Mouse (Mus musculus): ENCODE data around the gene Eif5. TPM values are rescaled to one million over a fixed set of nuclear protein-coding genes. Genes with fewer than 3 reads are reported as not detected.

Gene Eif5
- polyA plus RNA-seq, 1 experiment from 2014 or later, result 518 TPM

DNA sequence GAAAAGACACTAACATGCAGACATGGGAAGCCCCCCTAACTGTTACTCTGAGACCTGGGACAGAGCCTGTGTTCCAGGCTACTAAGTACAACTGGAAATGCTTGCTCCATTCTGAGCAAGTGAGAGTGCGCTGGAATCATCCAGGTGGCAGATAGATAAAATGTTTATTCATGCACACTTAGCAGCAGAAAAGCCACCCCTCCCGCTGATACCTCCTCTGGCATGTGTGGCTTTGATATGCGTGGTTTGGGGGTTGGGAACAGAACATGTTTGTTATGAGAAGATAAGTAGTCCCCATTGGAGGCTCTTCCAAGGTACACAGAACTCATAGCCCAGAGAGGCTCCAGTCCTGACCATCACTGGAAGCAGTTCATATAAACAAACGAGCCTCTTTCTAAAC lies 19.9 kb upstream of the Eif5 start:
- H3K4me3 ChIP-seq (ENCODE audit: low read depth, low read length), result no peak overlapping the region
- no peak overlapping the region for H3K4me2 ChIP-seq (ENCODE audit: low read depth, low read length)
- H3K9ac ChIP-seq (replicated peaks; ENCODE audit: low read depth, low read length), result no peak overlapping the region
- no peak for ATAC-seq (ENCODE audit: low read depth)
- H3K36me3 ChIP-seq (ENCODE audit: control insufficient read depth, insufficient read depth, low read length), result no peaks in the 10 kb centered on the region
- H3K9me3 ChIP-seq (ENCODE audit: control insufficient read depth, low read length), result no peaks in the 10 kb centered on the region
- H3K27me3 ChIP-seq (ENCODE audit: control insufficient read depth, insufficient read depth, low read length), result no peaks in the 10 kb centered on the region
- H3K4me1 ChIP-seq (ENCODE audit: control insufficient read depth, insufficient read depth, low read length), result no peaks in the 10 kb centered on the region
- WGBS, result 68% methylated on average over 4 of the region's 4 CpGs
- H3K27ac ChIP-seq (ENCODE audit: low read depth, low read length), result no peak overlapping the region

- no peak for ATAC-seq (ENCODE audit: low read depth)
- no peak overlapping the region for H3K27ac ChIP-seq (ENCODE audit: low read depth, low read length)
- H3K9ac ChIP-seq (replicated peaks; ENCODE audit: low read depth, low read length), result no peak overlapping the region
- no peak overlapping the region for H3K4me2 ChIP-seq (ENCODE audit: low read depth, low read length)
- no peaks in the 10 kb centered on the region for H3K9me3 ChIP-seq (ENCODE audit: control insufficient read depth, low read length)
- no peaks in the 10 kb centered on the region for H3K27me3 ChIP-seq (ENCODE audit: control insufficient read depth, insufficient read depth, low read length)
- WGBS, result 93% methylated on average over 9 of the region's 9 CpGs
- H3K4me1 ChIP-seq (ENCODE audit: control insufficient read depth, insufficient read depth, low read length), result no peaks in the 10 kb centered on the region
- H3K36me3 ChIP-seq (ENCODE audit: control insufficient read depth, insufficient read depth, low read length), result no peaks in the 10 kb centered on the region
- H3K4me3 ChIP-seq (ENCODE audit: low read depth, low read length), result no peak overlapping the region
Measured at GRCm38 (mm10) chr12:111518391-111518790, 19.4 kb upstream of the Eif5 start.

DNA sequence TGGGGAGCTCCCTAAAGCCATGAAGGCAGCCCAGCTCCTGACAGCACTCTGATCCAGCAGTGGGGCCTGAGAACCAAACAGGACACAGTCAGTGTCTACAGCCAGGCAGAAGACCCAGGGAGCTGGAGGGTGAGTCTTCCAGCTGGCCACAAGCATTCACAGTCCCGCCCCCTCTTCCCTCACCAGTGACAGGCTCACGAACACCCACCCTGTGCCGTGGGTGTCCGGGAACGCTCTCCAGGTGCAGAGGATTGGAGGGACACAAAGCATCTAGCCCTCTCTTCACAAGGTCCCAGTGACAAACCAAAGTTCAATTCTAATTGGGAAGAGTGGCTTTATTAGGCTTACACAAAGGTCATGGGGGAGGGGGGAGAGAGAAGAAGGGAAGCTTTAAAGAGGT lies 18.0 kb upstream of the Eif5 start:
- H3K27ac ChIP-seq (ENCODE audit: low read depth, low read length), result no peak overlapping the region
- no peak for ATAC-seq (ENCODE audit: low read depth)
- no peak overlapping the region for H3K4me3 ChIP-seq (ENCODE audit: low read depth, low read length)
- no peaks in the 10 kb centered on the region for H3K9me3 ChIP-seq (ENCODE audit: control insufficient read depth, low read length)
- no peak overlapping the region for H3K4me2 ChIP-seq (ENCODE audit: low read depth, low read length)
- no peaks in the 10 kb centered on the region for H3K4me1 ChIP-seq (ENCODE audit: control insufficient read depth, insufficient read depth, low read length)
- no peaks in the 10 kb centered on the region for H3K27me3 ChIP-seq (ENCODE audit: control insufficient read depth, insufficient read depth, low read length)
- no peaks in the 10 kb centered on the region for H3K36me3 ChIP-seq (ENCODE audit: control insufficient read depth, insufficient read depth, low read length)
- H3K9ac ChIP-seq (replicated peaks; ENCODE audit: low read depth, low read length), result no peak overlapping the region
- WGBS, result 75% methylated on average over 5 of the region's 5 CpGs

- H3K4me1 ChIP-seq (ENCODE audit: control insufficient read depth, insufficient read depth, low read length), result no peaks in the 10 kb centered on the region
- H3K9me3 ChIP-seq (ENCODE audit: control insufficient read depth, low read length), result no peaks in the 10 kb centered on the region
- H3K4me3 ChIP-seq (ENCODE audit: low read depth, low read length), result no peak overlapping the region
- no peaks in the 10 kb centered on the region for H3K27me3 ChIP-seq (ENCODE audit: control insufficient read depth, insufficient read depth, low read length)
- no peak overlapping the region for H3K27ac ChIP-seq (ENCODE audit: low read depth, low read length)
- ATAC-seq (ENCODE audit: low read depth), result no peak
- H3K36me3 ChIP-seq (ENCODE audit: control insufficient read depth, insufficient read depth, low read length), result no peaks in the 10 kb centered on the region
- 90% methylated on average over 2 of the region's 2 CpGs for WGBS
- no peak overlapping the region for H3K9ac ChIP-seq (replicated peaks; ENCODE audit: low read depth, low read length)
- no peak overlapping the region for H3K4me2 ChIP-seq (ENCODE audit: low read depth, low read length)
Measured at GRCm38 (mm10) chr12:111520994-111521393, 16.8 kb upstream of the Eif5 start.

- no peaks in the 10 kb centered on the region for H3K36me3 ChIP-seq (ENCODE audit: control insufficient read depth, insufficient read depth, low read length)
- no peak overlapping the region for H3K4me3 ChIP-seq (ENCODE audit: low read depth, low read length)
- no peaks in the 10 kb centered on the region for H3K27me3 ChIP-seq (ENCODE audit: control insufficient read depth, insufficient read depth, low read length)
- WGBS, result 83% methylated on average over 1 of the region's 1 CpGs
- no peak for ATAC-seq (ENCODE audit: low read depth)
- no peak overlapping the region for H3K27ac ChIP-seq (ENCODE audit: low read depth, low read length)
- H3K4me1 ChIP-seq (ENCODE audit: control insufficient read depth, insufficient read depth, low read length), result no peaks in the 10 kb centered on the region
- no peak overlapping the region for H3K9ac ChIP-seq (replicated peaks; ENCODE audit: low read depth, low read length)
- no peaks in the 10 kb centered on the region for H3K9me3 ChIP-seq (ENCODE audit: control insufficient read depth, low read length)
- no peak overlapping the region for H3K4me2 ChIP-seq (ENCODE audit: low read depth, low read length)
Measured at GRCm38 (mm10) chr12:111524469-111524868, 13.3 kb upstream of the Eif5 start.

DNA sequence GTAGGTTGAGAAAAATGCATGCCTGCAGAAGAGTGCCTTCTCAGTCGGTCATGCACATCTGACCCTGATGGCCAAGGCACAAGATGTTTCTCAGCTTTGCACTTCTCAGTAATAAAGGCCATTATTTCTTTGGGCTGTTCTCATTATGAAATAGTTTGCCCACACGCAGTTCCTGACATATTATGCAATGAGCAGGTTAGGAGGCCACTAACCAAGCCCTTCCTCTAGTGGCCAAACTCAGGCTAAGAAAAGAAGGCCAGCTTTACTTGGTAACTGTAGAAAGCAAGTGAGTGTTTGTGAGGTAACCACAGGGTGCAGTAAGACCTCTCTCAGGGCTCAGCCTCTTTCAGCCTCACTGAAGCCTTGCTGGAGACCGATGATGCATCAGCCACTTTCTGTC lies 12.9 kb upstream of the Eif5 start:
- H3K27ac ChIP-seq (ENCODE audit: low read depth, low read length), result no peak overlapping the region
- H3K9me3 ChIP-seq (ENCODE audit: control insufficient read depth, low read length), result no peaks in the 10 kb centered on the region
- no peak overlapping the region for H3K4me2 ChIP-seq (ENCODE audit: low read depth, low read length)
- H3K36me3 ChIP-seq (ENCODE audit: control insufficient read depth, insufficient read depth, low read length), result no peaks in the 10 kb centered on the region
- H3K9ac ChIP-seq (replicated peaks; ENCODE audit: low read depth, low read length), result no peak overlapping the region
- WGBS, result 87% methylated on average over 3 of the region's 3 CpGs
- H3K4me1 ChIP-seq (ENCODE audit: control insufficient read depth, insufficient read depth, low read length), result no peaks in the 10 kb centered on the region
- ATAC-seq (ENCODE audit: low read depth), result no peak
- no peaks in the 10 kb centered on the region for H3K27me3 ChIP-seq (ENCODE audit: control insufficient read depth, insufficient read depth, low read length)
- no peak overlapping the region for H3K4me3 ChIP-seq (ENCODE audit: low read depth, low read length)

GRCm38 (mm10) chr12:111527643-111528281 lies 10.1 kb upstream of the Eif5 start:
- 70% methylated on average over 8 of the region's 8 CpGs for WGBS

GRCm38 (mm10) chr12:111529192-111529591 lies 8.6 kb upstream of the Eif5 start:
- Histone ChIP-seq H3K4me1 (ENCODE audit: control insufficient read depth, insufficient read depth, low read length) (no peaks in the 10 kb centered on the region), H3K27ac (ENCODE audit: low read depth, low read length) (no peak overlapping the region), H3K4me2 (ENCODE audit: low read depth, low read length) (no peak overlapping the region), H3K9me3 (ENCODE audit: control insufficient read depth, low read length) (no peaks in the 10 kb centered on the region), H3K27me3 (ENCODE audit: control insufficient read depth, insufficient read depth, low read length) (no peaks in the 10 kb centered on the region), H3K4me3 (ENCODE audit: low read depth, low read length) (no peak overlapping the region), H3K9ac (replicated peaks; ENCODE audit: low read depth, low read length) (no peak overlapping the region), H3K36me3 (ENCODE audit: control insufficient read depth, insufficient read depth, low read length) (no peaks in the 10 kb centered on the region)
- WGBS, result 24% methylated on average over 8 of the region's 8 CpGs
- ATAC-seq (ENCODE audit: low read depth), result no peak

More at GRCm38 (mm10) chr12:111527643-111528281, 10.1 kb upstream of the Eif5 start:
- Histone ChIP-seq H3K27ac (ENCODE audit: low read depth, low read length) (no peak overlapping the region), H3K27me3 (ENCODE audit: control insufficient read depth, insufficient read depth, low read length) (no peaks in the 10 kb centered on the region), H3K4me1 (ENCODE audit: control insufficient read depth, insufficient read depth, low read length) (no peaks in the 10 kb centered on the region), H3K9ac (replicated peaks; ENCODE audit: low read depth, low read length) (no peak overlapping the region), H3K4me3 (ENCODE audit: low read depth, low read length) (no peak overlapping the region), H3K9me3 (ENCODE audit: control insufficient read depth, low read length) (no peaks in the 10 kb centered on the region), H3K4me2 (ENCODE audit: low read depth, low read length) (no peak overlapping the region), H3K36me3 (ENCODE audit: control insufficient read depth, insufficient read depth, low read length) (no peaks in the 10 kb centered on the region)
- ATAC-seq (ENCODE audit: low read depth), result no peak

DNA sequence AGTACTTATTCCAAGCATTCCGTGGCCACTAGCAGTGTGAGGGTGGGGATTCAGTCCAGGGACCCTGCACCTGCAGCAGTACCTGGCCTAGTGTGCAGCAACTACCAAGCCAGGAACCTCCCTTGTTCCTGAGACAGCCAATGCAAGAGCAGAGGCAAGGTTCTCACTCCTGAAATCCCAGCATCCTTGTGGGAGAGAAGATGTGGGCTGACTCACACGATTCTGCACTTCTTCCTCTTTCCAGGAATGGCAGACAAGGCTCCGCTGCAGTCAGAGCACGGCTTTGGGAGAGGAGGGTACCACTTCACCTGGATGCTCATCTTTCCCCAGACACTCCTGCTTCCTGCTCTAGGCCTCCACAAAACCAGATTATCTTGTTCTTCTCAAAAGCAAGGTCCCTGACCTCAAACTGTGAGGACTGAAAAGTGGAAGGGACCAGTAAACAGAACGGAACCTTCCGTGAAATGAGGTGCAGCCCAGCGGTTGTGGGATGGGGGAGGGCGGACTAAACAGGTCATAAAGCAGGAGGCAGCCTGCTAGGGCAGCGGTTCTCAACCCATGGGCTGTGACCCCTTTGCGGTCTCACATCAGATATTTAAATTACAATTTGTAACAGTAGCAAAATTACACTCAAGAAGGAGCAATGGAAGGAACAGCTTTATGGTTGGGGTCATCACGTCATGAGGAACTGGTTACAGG lies 4.6 kb upstream of the Eif5 start:
- H3K27me3 ChIP-seq (ENCODE audit: control insufficient read depth, insufficient read depth, low read length), result no peaks in the 10 kb centered on the region; the same call in 1 of the 2 replicates
- H3K36me3 ChIP-seq (ENCODE audit: control insufficient read depth, insufficient read depth, low read length), result no peaks in the 10 kb centered on the region
- H3K4me3 ChIP-seq (ENCODE audit: low read depth, low read length), result no peak overlapping the region
- peaks cover 5% of the 10 kb centered on the region; the same call in 1 of the 2 replicates for H3K4me1 ChIP-seq (ENCODE audit: control insufficient read depth, insufficient read depth, low read length)
- no peak for ATAC-seq (ENCODE audit: low read depth)
- no peaks in the 10 kb centered on the region for H3K9me3 ChIP-seq (ENCODE audit: control insufficient read depth, low read length)
- no peak overlapping the region for H3K9ac ChIP-seq (replicated peaks; ENCODE audit: low read depth, low read length)
- no peak overlapping the region for H3K4me2 ChIP-seq (ENCODE audit: low read depth, low read length)
- WGBS, result 53% methylated on average over 11 of the region's 11 CpGs
- H3K27ac ChIP-seq (ENCODE audit: low read depth, low read length), result no peak overlapping the region

Data from neural tube, embryonic 14.5 days (tissue).